Mouse (Mus musculus) midbrain, postnatal 0 days (tissue): ENCODE data around the gene Zyg11b. TPM values are rescaled to one million over a fixed set of nuclear protein-coding genes. Genes with fewer than 3 reads are reported as not detected.

ENCODE experiments used
- ATAC-seq: fragments of 200-750 bp; cut with Nextera tagmentation; 2 replicates; pipeline ENCODE4 v1.8.0; 2017; ENCODE audit warnings: moderate number of reproducible peaks, mild to moderate bottlenecking, moderate TSS enrichment, moderate library complexity; ENCODE audit not compliant: low FRiP score
- DNase-seq: peaks from one replicate; pipeline ENCODE4 v3.0.0-alpha.2; 2015; ENCODE audit warnings: low spot score
- H3K27ac ChIP-seq: fragments of 300-500 bp; sonication (generic); 2 replicates; pipeline ENCODE4 v1.5.1; 2014; ENCODE audit warnings: low read depth, mild to moderate bottlenecking, low read length, mixed read lengths
- H3K27me3 ChIP-seq: fragments of 300-500 bp; sonication (generic); 2 replicates; pipeline ENCODE4 v1.6.1; 2014; ENCODE audit warnings: low read length, control low read depth, mixed read lengths; ENCODE audit not compliant: insufficient read depth
- H3K36me3 ChIP-seq: fragments of 300-500 bp; sonication (generic); 2 replicates; pipeline ENCODE4 v1.6.1; 2014; ENCODE audit warnings: low read length, control low read depth, mixed read lengths; ENCODE audit not compliant: insufficient read depth
- H3K4me1 ChIP-seq: fragments of 300-500 bp; sonication (generic); 2 replicates; pipeline ENCODE4 v1.6.1; 2014; ENCODE audit warnings: mild to moderate bottlenecking, control low read depth, antibody characterized with exemption, low read length, mixed read lengths; ENCODE audit not compliant: insufficient read depth
- H3K4me2 ChIP-seq: fragments of 300-500 bp; sonication (generic); 2 replicates; pipeline ENCODE4 v1.6.1; 2014; ENCODE audit warnings: low read depth, mild to moderate bottlenecking, low read length, mixed read lengths; ENCODE audit not compliant: poor library complexity, severe bottlenecking
- H3K4me3 ChIP-seq: fragments of 300-500 bp; sonication (generic); 2 replicates; pipeline ENCODE4 v1.5.1; 2014; ENCODE audit warnings: low read depth, mild to moderate bottlenecking, low read length, moderate library complexity
- H3K9ac ChIP-seq: fragments of 300-500 bp; sonication (generic); replicated peaks from 2 replicates; pipeline ENCODE4 v1.6.1; 2014; ENCODE audit warnings: mild to moderate bottlenecking, low read length, moderate library complexity, mixed read lengths; ENCODE audit not compliant: poor library complexity, severe bottlenecking
- H3K9me3 ChIP-seq: fragments of 300-500 bp; sonication (generic); 2 replicates; pipeline ENCODE4 v1.6.1; 2016; ENCODE audit warnings: low read length, control low read depth
- CTCF ChIP-seq: IDR thresholded peaks from 2 replicates; pipeline ENCODE4 v1.5.1; 2016; ENCODE audit warnings: antibody characterized with exemption, mild to moderate bottlenecking
- WGBS: fragments of 180-500 bp; shearing (Covaris S2); extraction: QIAGEN DNeasy Blood & Tissue Kit; methylation state at CpG from one replicate; pipeline ENCODE4 v1.1.7; 2014; 5-methylcytosine and 5-hydroxymethylcytosine counted together
- polyA plus RNA-seq: library from polyadenylated mRNA; unstranded; fragments of >200 nt; fragmentation: Nextera tagmentation; extraction: Ambion mirVana; gene quantifications from 2 replicates; pipeline ENCODE4 v1.2.1, GENCODE M21; 2015
- total RNA-seq: library from RNA; depleted of rRNA; stranded (reverse); fragments of >200 nt; gene quantifications from 2 replicates; pipeline ENCODE4 v1.2.3, GENCODE M21; 2014

The Zyg11b gene
- total and polyA plus RNA-seq, 2 experiments from 2014 or later, result 26.0 to 131 TPM

- Histone ChIP-seq H3K9ac (no peak overlapping the region), H3K4me2 (no peak overlapping the region), H3K27me3 (no peaks in the 10 kb centered on the region), H3K4me1 (no peaks in the 10 kb centered on the region), H3K9me3 (no peaks in the 10 kb centered on the region), H3K4me3 (no peak overlapping the region), H3K36me3 (no peaks in the 10 kb centered on the region; the same call in 1 of the 2 replicates), H3K27ac (no peak overlapping the region)
- DNase-seq, result no peak
- 12% methylated on average over 7 of the region's 7 CpGs for WGBS
- TF ChIP-seq CTCF, result no peak
- ATAC-seq, result no peak
Observed at GRCm38 (mm10) chr4:108344631-108345083, 43.8 kb upstream of the Zyg11b start.

GRCm38 (mm10) chr4:108339277-108339690 is 38.4 kb upstream of the Zyg11b start:
- DNase-seq (peak; percentile 92), ATAC-seq (peak; percentile 72)
- WGBS, result 18% methylated on average over 4 of the region's 4 CpGs
- no peaks in the 10 kb centered on the region for H3K4me1 ChIP-seq
- no peak overlapping the region for H3K27ac ChIP-seq
- H3K36me3 ChIP-seq, result peaks cover 26% of the 10 kb centered on the region
- no peak overlapping the region for H3K4me2 ChIP-seq
- no peak overlapping the region for H3K9ac ChIP-seq
- no peak overlapping the region for H3K4me3 ChIP-seq
- peak; percentile 91 for TF ChIP-seq CTCF
- no peaks in the 10 kb centered on the region for H3K27me3 ChIP-seq
- no peaks in the 10 kb centered on the region for H3K9me3 ChIP-seq

- Histone ChIP-seq H3K36me3 (peaks cover 26% of the 10 kb centered on the region), H3K9ac (no peak overlapping the region), H3K4me3 (no peak overlapping the region), H3K4me1 (no peaks in the 10 kb centered on the region), H3K4me2 (no peak overlapping the region), H3K27ac (no peak overlapping the region), H3K9me3 (no peaks in the 10 kb centered on the region), H3K27me3 (no peaks in the 10 kb centered on the region)
- WGBS, result 67% methylated on average over 10 of the region's 10 CpGs
- no peak for TF ChIP-seq CTCF
- no peak for DNase-seq
- ATAC-seq, result no peak
Observed at GRCm38 (mm10) chr4:108338811-108339210, 37.9 kb upstream of the Zyg11b start.

GRCm38 (mm10) chr4:108338321-108338733 is 37.4 kb upstream of the Zyg11b start:
- WGBS, result 65% methylated on average over 9 of the region's 9 CpGs
- ATAC-seq (no peak), DNase-seq (no peak)
- H3K4me1 ChIP-seq, result no peaks in the 10 kb centered on the region
- no peak for TF ChIP-seq CTCF
- H3K9me3 ChIP-seq, result no peaks in the 10 kb centered on the region
- peaks cover 26% of the 10 kb centered on the region for H3K36me3 ChIP-seq
- H3K27me3 ChIP-seq, result no peaks in the 10 kb centered on the region
- no peak overlapping the region for H3K4me3 ChIP-seq
- H3K27ac ChIP-seq, result no peak overlapping the region
- H3K9ac ChIP-seq, result no peak overlapping the region
- H3K4me2 ChIP-seq, result no peak overlapping the region

GRCm38 (mm10) chr4:108337817-108338216 is 36.9 kb upstream of the Zyg11b start:
- Histone ChIP-seq H3K9me3 (no peaks in the 10 kb centered on the region), H3K4me2 (no peak overlapping the region), H3K27me3 (no peaks in the 10 kb centered on the region), H3K4me1 (no peaks in the 10 kb centered on the region), H3K27ac (no peak overlapping the region), H3K9ac (no peak overlapping the region), H3K36me3 (peaks cover 26% of the 10 kb centered on the region), H3K4me3 (no peak overlapping the region)
- WGBS, result 27% methylated on average over 3 of the region's 3 CpGs
- ATAC-seq (no peak), DNase-seq (no peak)
- no peak for TF ChIP-seq CTCF

GRCm38 (mm10) chr4:108336765-108337164 is 35.9 kb upstream of the Zyg11b start:
- no peaks in the 10 kb centered on the region for H3K4me1 ChIP-seq
- WGBS, result 84% methylated on average over 2 of the region's 2 CpGs
- no peak for TF ChIP-seq CTCF
- H3K9ac ChIP-seq, result no peak overlapping the region
- no peak overlapping the region for H3K4me3 ChIP-seq
- H3K27me3 ChIP-seq, result no peaks in the 10 kb centered on the region
- peaks cover 29% of the 10 kb centered on the region for H3K36me3 ChIP-seq
- DNase-seq, result no peak
- H3K9me3 ChIP-seq, result no peaks in the 10 kb centered on the region
- H3K27ac ChIP-seq, result no peak overlapping the region
- ATAC-seq, result no peak
- no peak overlapping the region for H3K4me2 ChIP-seq
